Mouse (Mus musculus) midbrain, embryonic 15.5 days (tissue): ENCODE data around the gene Ptprs. TPM values are rescaled to one million over a fixed set of nuclear protein-coding genes. Genes with fewer than 3 reads are reported as not detected.
A peak's percentile ranks its signal among the peaks of the same experiment; 100 is the strongest.
"Not testable (repeated sequence)": the region's sequence is repeated elsewhere in the genome, so short reads cannot be mapped to it uniquely, and the experiment has no call there.

Source experiments
- ATAC-seq: fragments of 200-750 bp; cut with Nextera tagmentation; replicated peaks from 2 replicates; pipeline ENCODE4 v1.8.0; 2017; ENCODE audit warnings: moderate TSS enrichment
- H3K27ac ChIP-seq: fragments of 300-500 bp; sonication (generic); 2 replicates; pipeline ENCODE4 v1.5.1; 2015; ENCODE audit warnings: mild to moderate bottlenecking, inconsistent platforms
- H3K27me3 ChIP-seq: fragments of 300-500 bp; sonication (generic); replicated peaks from 2 replicates; pipeline ENCODE4 v1.6.1; 2015; ENCODE audit warnings: inconsistent platforms
- H3K36me3 ChIP-seq: fragments of 300-500 bp; sonication (generic); replicated peaks from 2 replicates; pipeline ENCODE4 v1.6.1; 2015; ENCODE audit warnings: inconsistent platforms
- H3K4me1 ChIP-seq: fragments of 300-500 bp; sonication (generic); 2 replicates; pipeline ENCODE4 v1.6.1; 2015; ENCODE audit warnings: inconsistent platforms
- H3K4me2 ChIP-seq: fragments of 300-500 bp; sonication (generic); 2 replicates; pipeline ENCODE4 v1.6.1; 2015; ENCODE audit warnings: inconsistent platforms, mild to moderate bottlenecking, moderate library complexity
- H3K4me3 ChIP-seq: fragments of 300-500 bp; sonication (generic); 2 replicates; pipeline ENCODE4 v1.5.1; 2015; ENCODE audit warnings: mild to moderate bottlenecking, inconsistent platforms
- H3K9ac ChIP-seq: fragments of 300-500 bp; sonication (generic); 2 replicates; pipeline ENCODE4 v1.6.1; 2015; ENCODE audit warnings: mild to moderate bottlenecking, inconsistent platforms
- H3K9me3 ChIP-seq: fragments of 300-500 bp; sonication (generic); 2 replicates; pipeline ENCODE4 v1.6.1; 2016; ENCODE audit warnings: inconsistent platforms
- WGBS: fragments of 180-500 bp; shearing (Covaris S2); methylation state at CpG from one replicate; pipeline ENCODE4 v1.1.7; 2015; ENCODE audit warnings: mixed read lengths; 5-methylcytosine and 5-hydroxymethylcytosine counted together
- polyA plus RNA-seq: library from polyadenylated mRNA; unstranded; fragments of >200 nt; fragmentation: Nextera tagmentation; extraction: Ambion mirVana; gene quantifications from 2 replicates; pipeline ENCODE4 v1.2.1, GENCODE M21; 2015

Gene Ptprs
- polyA plus RNA-seq, 1 experiment from 2014 or later = 349 TPM

DNA sequence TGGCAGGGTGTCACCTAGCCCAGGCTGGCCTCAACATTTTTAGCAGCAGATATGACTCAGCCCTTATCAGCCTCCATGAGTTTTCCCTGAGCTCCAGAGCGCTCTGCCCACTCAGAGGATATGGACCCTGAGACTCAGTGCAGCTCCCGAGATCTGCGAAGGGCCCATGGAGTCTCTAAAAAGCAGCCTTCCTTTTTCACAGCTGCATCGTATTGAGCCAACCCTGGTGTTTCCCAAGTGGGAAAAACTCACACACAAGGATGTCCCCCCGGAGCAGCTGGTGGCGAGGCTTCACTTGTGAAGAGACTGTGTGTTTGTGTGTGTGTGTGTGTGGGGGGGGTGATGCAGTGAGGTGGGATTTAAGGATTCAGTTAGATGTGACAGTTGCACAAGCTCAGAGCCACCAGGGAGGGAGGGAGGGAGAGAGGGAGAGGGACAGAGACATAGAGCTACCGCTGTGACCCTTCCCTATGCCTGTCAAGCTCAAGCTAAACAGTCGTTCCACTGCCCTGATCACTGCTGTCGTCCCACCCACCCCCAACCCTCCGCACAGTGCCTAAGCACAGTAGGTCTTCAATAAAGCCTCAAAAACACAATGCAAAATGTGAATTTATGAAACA, 32.8 kb upstream of the Ptprs start:
- H3K9ac ChIP-seq = no peak overlapping the region
- H3K36me3 ChIP-seq = no peaks in the 10 kb centered on the region
- peak overlapping the region; percentile 53; the same call in 1 of the 2 replicates for H3K27ac ChIP-seq
- H3K9me3 ChIP-seq = no peaks in the 10 kb centered on the region
- no peak overlapping the region for H3K4me3 ChIP-seq
- no peak overlapping the region for H3K4me2 ChIP-seq
- H3K27me3 ChIP-seq = peaks cover 28% of the 10 kb centered on the region
- no peak for ATAC-seq
- peaks cover 33% of the 10 kb centered on the region for H3K4me1 ChIP-seq
- 31% methylated on average over 10 of the region's 10 CpGs for WGBS

- no peaks in the 10 kb centered on the region for H3K9me3 ChIP-seq
- peak overlapping the region; percentile 58 for H3K4me3 ChIP-seq
- H3K9ac ChIP-seq = peak overlapping the region; percentile 88
- H3K36me3 ChIP-seq = no peaks in the 10 kb centered on the region
- H3K27ac ChIP-seq = peak overlapping the region; percentile 96
- ATAC-seq = peak; percentile 96
- H3K27me3 ChIP-seq = peaks cover 24% of the 10 kb centered on the region
- peak overlapping the region; percentile 92 for H3K4me2 ChIP-seq
- WGBS = under 1% methylated on average over 42 of the region's 42 CpGs
- peaks cover 33% of the 10 kb centered on the region for H3K4me1 ChIP-seq
Observed at GRCm38 (mm10) chr17:56507161-56508068, 31.1 kb upstream of the Ptprs start.

GRCm38 (mm10) chr17:56506417-56507065, 30.3 kb upstream of the Ptprs start:
- Histone ChIP-seq H3K4me1 (peaks cover 34% of the 10 kb centered on the region), H3K9me3 (no peaks in the 10 kb centered on the region), H3K36me3 (no peaks in the 10 kb centered on the region), H3K27ac (peak overlapping the region; percentile 96), H3K27me3 (peaks cover 16% of the 10 kb centered on the region), H3K9ac (peak overlapping the region; percentile 88), H3K4me2 (peak overlapping the region; percentile 92), H3K4me3 (peak overlapping the region; percentile 58)
- no peak for ATAC-seq
- WGBS = 59% methylated on average over 15 of the region's 15 CpGs

DNA sequence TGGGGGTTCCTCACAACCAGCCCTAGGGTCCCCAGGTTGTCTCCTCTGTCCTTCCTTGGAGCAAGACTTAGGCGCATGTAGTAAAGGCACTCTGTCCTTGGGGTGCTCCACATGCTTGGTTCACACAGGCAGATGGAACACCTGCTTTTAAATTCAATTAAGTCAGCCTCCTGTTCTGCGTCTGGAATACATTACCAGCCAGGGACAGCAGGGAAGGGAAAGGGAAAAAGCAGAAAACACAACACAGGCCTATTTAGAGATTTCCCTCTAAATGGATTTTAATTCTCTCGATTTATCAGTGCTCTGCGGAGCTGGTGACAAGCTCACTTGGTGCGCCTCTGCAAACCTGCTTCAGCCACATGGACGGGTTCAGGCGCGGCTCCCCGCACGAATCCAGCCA, 29.1 kb upstream of the Ptprs start:
- Histone ChIP-seq H3K9ac (no peak overlapping the region), H3K27ac (no peak overlapping the region), H3K4me3 (no peak overlapping the region), H3K4me2 (no peak overlapping the region), H3K36me3 (no peaks in the 10 kb centered on the region), H3K9me3 (no peaks in the 10 kb centered on the region), H3K4me1 (peaks cover 23% of the 10 kb centered on the region), H3K27me3 (peaks cover 5% of the 10 kb centered on the region)
- no peak for ATAC-seq
- 79% methylated on average over 10 of the region's 10 CpGs for WGBS

- no peak overlapping the region for H3K4me3 ChIP-seq
- H3K4me1 ChIP-seq = peaks cover 17% of the 10 kb centered on the region
- WGBS = 25% methylated on average over 9 of the region's 9 CpGs
- no peak overlapping the region for H3K4me2 ChIP-seq
- no peaks in the 10 kb centered on the region for H3K27me3 ChIP-seq
- H3K9ac ChIP-seq = no peak overlapping the region
- peak; percentile 32 for ATAC-seq
- no peaks in the 10 kb centered on the region for H3K36me3 ChIP-seq
- H3K27ac ChIP-seq = peak overlapping the region; percentile 59
- no peaks in the 10 kb centered on the region for H3K9me3 ChIP-seq
Observed at GRCm38 (mm10) chr17:56502526-56502925, 26.2 kb upstream of the Ptprs start.

- not testable (repeated sequence) for H3K4me3 ChIP-seq, H3K27me3 ChIP-seq, ATAC-seq, H3K9ac ChIP-seq, H3K36me3 ChIP-seq, H3K9me3 ChIP-seq, H3K4me2 ChIP-seq
- Histone ChIP-seq H3K4me1 (peaks cover 14% of the 10 kb centered on the region), H3K27ac (peak overlapping the region; percentile 59)
- WGBS = 40% methylated on average over 2 of the region's 2 CpGs
Observed at GRCm38 (mm10) chr17:56501635-56502400, 25.5 kb upstream of the Ptprs start.

DNA sequence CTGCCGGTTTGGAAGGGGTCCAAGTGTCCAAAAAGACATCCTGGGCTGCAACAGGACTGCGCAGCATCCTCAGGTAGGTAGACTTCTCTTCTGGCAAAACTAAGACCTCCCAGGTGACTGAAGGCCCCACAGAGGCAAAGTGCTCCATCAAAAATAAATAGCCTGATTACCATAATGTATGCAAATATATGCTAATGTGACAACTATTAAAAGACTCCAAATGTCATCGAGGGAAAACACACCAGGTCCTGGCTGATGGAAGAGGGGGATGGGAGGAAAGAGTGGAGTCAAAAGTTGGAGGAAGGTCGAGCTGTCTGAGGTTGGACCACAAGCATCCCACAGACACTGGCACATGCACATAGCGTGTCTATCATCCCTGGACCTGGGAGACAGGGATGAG, 22.9 kb upstream of the Ptprs start:
- Histone ChIP-seq H3K27me3 (no peaks in the 10 kb centered on the region), H3K27ac (no peak overlapping the region), H3K9ac (no peak overlapping the region), H3K9me3 (peaks cover 4% of the 10 kb centered on the region; the same call in 1 of the 2 replicates), H3K36me3 (no peaks in the 10 kb centered on the region), H3K4me1 (peaks cover 8% of the 10 kb centered on the region), H3K4me3 (no peak overlapping the region), H3K4me2 (no peak overlapping the region)
- ATAC-seq = no peak
- WGBS = 65% methylated on average over 5 of the region's 5 CpGs

DNA sequence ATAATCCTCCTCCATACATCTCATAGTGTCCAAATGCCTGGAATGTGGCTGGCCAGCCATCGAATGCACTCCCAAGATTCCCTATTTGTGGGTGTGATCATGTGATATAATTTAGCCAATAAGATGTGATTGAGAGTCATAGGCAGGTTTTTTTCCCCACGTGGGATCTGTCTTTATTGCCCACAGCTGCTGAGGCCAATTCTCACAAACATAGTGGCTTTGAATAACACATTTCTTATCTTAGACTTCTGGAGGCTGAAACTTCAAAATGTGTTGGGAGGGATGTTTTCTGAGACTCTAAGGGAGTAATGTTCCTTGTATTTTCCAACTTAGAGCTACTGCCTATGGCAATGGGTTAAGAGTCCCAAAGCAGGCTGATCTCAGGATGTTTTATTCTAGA, 18.2 kb upstream of the Ptprs start:
- Histone ChIP-seq H3K27me3 (no peaks in the 10 kb centered on the region), H3K9me3 (peaks cover 6% of the 10 kb centered on the region; the same call in 1 of the 2 replicates), H3K4me1 (peaks cover 6% of the 10 kb centered on the region), H3K36me3 (no peaks in the 10 kb centered on the region), H3K4me3 (no peak overlapping the region), H3K27ac (no peak overlapping the region), H3K4me2 (no peak overlapping the region), H3K9ac (no peak overlapping the region)
- no peak for ATAC-seq
- 68% methylated on average over 2 of the region's 2 CpGs for WGBS

GRCm38 (mm10) chr17:56493841-56494240, 17.6 kb upstream of the Ptprs start:
- whole genome bisulfite sequencing = 96% methylated on average over 2 of the region's 2 CpGs
- Histone ChIP-seq H3K4me2 (no peak overlapping the region), H3K4me1 (peaks cover 1% of the 10 kb centered on the region; the same call in 1 of the 2 replicates), H3K9ac (no peak overlapping the region), H3K4me3 (no peak overlapping the region), H3K36me3 (no peaks in the 10 kb centered on the region), H3K27me3 (no peaks in the 10 kb centered on the region), H3K27ac (no peak overlapping the region), H3K9me3 (peaks cover 6% of the 10 kb centered on the region; the same call in 1 of the 2 replicates)
- no peak for ATAC-seq

GRCm38 (mm10) chr17:56490438-56491152, 14.3 kb upstream of the Ptprs start:
- no peak overlapping the region for H3K4me2 ChIP-seq
- no peak overlapping the region for H3K27ac ChIP-seq
- H3K4me1 ChIP-seq = peaks cover 22% of the 10 kb centered on the region
- H3K9ac ChIP-seq = no peak overlapping the region
- H3K27me3 ChIP-seq = no peaks in the 10 kb centered on the region
- WGBS = 80% methylated on average over 7 of the region's 7 CpGs
- no peaks in the 10 kb centered on the region for H3K36me3 ChIP-seq
- no peak overlapping the region for H3K4me3 ChIP-seq
- ATAC-seq = no peak
- H3K9me3 ChIP-seq = peaks cover 6% of the 10 kb centered on the region; the same call in 1 of the 2 replicates

GRCm38 (mm10) chr17:56488028-56488427, 11.7 kb upstream of the Ptprs start:
- H3K4me2 ChIP-seq = peak overlapping the region; percentile 18
- H3K9ac ChIP-seq = no peak overlapping the region
- H3K9me3 ChIP-seq = no peaks in the 10 kb centered on the region
- H3K4me3 ChIP-seq = no peak overlapping the region
- ATAC-seq = peak; percentile 84
- H3K27ac ChIP-seq = peak overlapping the region; percentile 84
- no peaks in the 10 kb centered on the region for H3K27me3 ChIP-seq
- peaks cover 25% of the 10 kb centered on the region for H3K4me1 ChIP-seq
- whole genome bisulfite sequencing = 3% methylated on average over 12 of the region's 12 CpGs
- H3K36me3 ChIP-seq = no peaks in the 10 kb centered on the region
